9 mouse cellular contexts compared by ENCODE assay signal in the genomic region with DNA sequence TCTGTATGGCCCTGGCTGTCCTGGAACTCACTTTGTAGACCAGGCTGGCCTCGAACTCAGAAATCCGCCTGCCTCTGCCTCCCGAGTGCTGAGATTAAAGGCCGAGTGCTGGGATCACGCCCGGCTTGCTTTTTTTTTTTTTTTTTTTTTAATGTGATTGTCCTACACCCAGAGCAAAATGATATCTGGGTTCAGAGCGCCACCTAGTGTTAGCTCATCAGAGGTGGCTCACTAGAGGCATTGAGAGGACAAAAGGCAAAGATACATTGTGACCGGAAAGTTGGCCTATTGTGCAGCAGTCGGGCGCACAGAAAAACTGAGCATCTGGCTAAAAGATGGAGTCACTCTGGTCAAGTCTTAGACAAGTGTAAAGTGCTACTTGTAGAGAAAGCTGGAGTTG. TPM values are rescaled to one million over a fixed set of nuclear protein-coding genes. Genes with fewer than 3 reads are reported as not detected.
DNase-seq lines count a peak whose midpoint lies in the region; ATAC-seq lines count a peak whose summit lies in the region.
"Had no signal": no experiment of that assay in that cellular context is flagged by ENCODE, and none has a peak within 500 bp of the region (broad histone marks: within the 10 kb centered on the region; RNA-seq: fewer than 3 reads in every experiment).

No protein-coding gene starts in this region.

- H3K4me3 ChIP-seq in forebrain, embryonic 16.5 days (replicated peaks; ENCODE audit: low read length), result no peak overlapping the region
- no peak overlapping the region for H3K4me3 ChIP-seq in hindbrain, embryonic 12.5 days
- H3K4me3 ChIP-seq: heart, embryonic 15.5 days had no signal

- H3K4me2 ChIP-seq in forebrain, embryonic 16.5 days (ENCODE audit: low read length), result no peak overlapping the region
- no peak overlapping the region for H3K4me2 ChIP-seq in hindbrain, embryonic 12.5 days (replicated peaks)
- H3K4me2 ChIP-seq: heart, embryonic 15.5 days had no signal

- peaks cover 7% of the 10 kb centered on the region for H3K4me1 ChIP-seq in forebrain, embryonic 16.5 days (replicated peaks; ENCODE audit: control insufficient read depth, insufficient read depth, low read length)
- peaks cover 32% of the 10 kb centered on the region for H3K4me1 ChIP-seq in hindbrain, embryonic 12.5 days

- H3K36me3 ChIP-seq in forebrain, embryonic 16.5 days (ENCODE audit: control insufficient read depth, insufficient read depth), result 0 out of 2 replicates have a peak, but pooled peaks cover 2% of the 10 kb centered on the region
- peaks cover 20% of the 10 kb centered on the region for H3K36me3 ChIP-seq in hindbrain, embryonic 12.5 days
- H3K36me3 ChIP-seq: heart, embryonic 15.5 days had no signal

- peak; percentile 87 for DNase-seq in MN1 (ENCODE audit: low spot score)
- DNase-seq in layer of hippocampus, postnatal 14 days (ENCODE audit: low spot score in 2 of 2), result peak; percentile 78 to 90
- DNase-seq in lung, postnatal 14 days, result peak; percentile 93
- peak; percentile 88 to 93 for DNase-seq in right cerebral cortex, adult 2 months (ENCODE audit: low spot score in 2 of 2)
- peak; percentile 47 for DNase-seq in urinary bladder, adult 2 months (ENCODE audit: low spot score)

- H3K9me3 ChIP-seq in forebrain, embryonic 16.5 days (ENCODE audit: control insufficient read depth, low read length), result no peaks in the 10 kb centered on the region
- no peaks in the 10 kb centered on the region for H3K9me3 ChIP-seq in hindbrain, embryonic 12.5 days (replicated peaks)
- H3K9me3 ChIP-seq: heart, embryonic 15.5 days had no signal

- ATAC-seq in cerebellum, adult (ENCODE audit: insufficient number of reproducible peaks, low FRiP score, low TSS enrichment), result peak; percentile 68
- ATAC-seq in forebrain, embryonic 16.5 days, result peak; percentile 61
- peak; percentile 38; the same call in 1 of the 2 replicates for ATAC-seq in hindbrain, embryonic 12.5 days (ENCODE audit: low FRiP score)

- no peaks in the 10 kb centered on the region for H3K27me3 ChIP-seq in forebrain, embryonic 16.5 days (replicated peaks; ENCODE audit: control insufficient read depth, insufficient read depth, low read length)
- H3K27me3 ChIP-seq in hindbrain, embryonic 12.5 days, result 0 out of 2 replicates have a peak, but pooled peaks cover 3% of the 10 kb centered on the region
- H3K27me3 ChIP-seq: heart, embryonic 15.5 days had no signal

- WGBS in forebrain, embryonic 16.5 days, result 16% methylated on average over 10 of the region's 10 CpGs
- 23% methylated on average over 10 of the region's 10 CpGs for WGBS in hindbrain, embryonic 12.5 days

- H3K27ac ChIP-seq in forebrain, embryonic 16.5 days (ENCODE audit: low read length), result no peak overlapping the region
- no peak overlapping the region for H3K27ac ChIP-seq in hindbrain, embryonic 12.5 days
- H3K27ac ChIP-seq: heart, embryonic 15.5 days had no signal

- H3K9ac ChIP-seq in forebrain, embryonic 16.5 days (replicated peaks; ENCODE audit: low read depth, low read length), result no peak overlapping the region
- H3K9ac ChIP-seq in hindbrain, embryonic 12.5 days, result no peak overlapping the region
- H3K9ac ChIP-seq: heart, embryonic 15.5 days had no signal

RNA-seq across cellular contexts. Expression of a gene that starts 6.6 kb away (rescaled TPM):
- 1,679 and 1,753 TPM in 2 replicates for polyA plus RNA-seq in forebrain, embryonic 16.5 days (2015; fragmentation: Nextera tagmentation; extraction: Ambion mirVana)
- 1,134 and 1,420 TPM in 2 replicates for polyA plus RNA-seq in hindbrain, embryonic 12.5 days (2016; fragmentation: Nextera tagmentation; extraction: Ambion mirVana)
- total RNA-seq in layer of hippocampus, postnatal 14 days (2021), result 100 to 1,000 TPM; 563 to 640 TPM
- polyA plus RNA-seq in urinary bladder, adult 2 months (2012; rRNA removed), result 542 and 602 TPM in 2 replicates

RNA-seq across cellular contexts. Expression of a gene that starts 16.2 kb away (rescaled TPM):
- 4.0 and 4.2 TPM in 2 replicates for polyA plus RNA-seq in forebrain, embryonic 16.5 days (2015; fragmentation: Nextera tagmentation; extraction: Ambion mirVana)
- polyA plus RNA-seq in hindbrain, embryonic 12.5 days (2016; fragmentation: Nextera tagmentation; extraction: Ambion mirVana), result 7.9 and 8.4 TPM in 2 replicates
- 1 to 10 TPM; 3.5 to 4.0 TPM for total RNA-seq in layer of hippocampus, postnatal 14 days (2021)
- 107 and 144 TPM in 2 replicates for polyA plus RNA-seq in urinary bladder, adult 2 months (2012; rRNA removed)

RNA-seq across cellular contexts. Expression of a gene that starts 31.1 kb away (rescaled TPM):
- not detected in 2 replicates for polyA plus RNA-seq in forebrain, embryonic 16.5 days (2015; fragmentation: Nextera tagmentation; extraction: Ambion mirVana)
- polyA plus RNA-seq in hindbrain, embryonic 12.5 days (2016; fragmentation: Nextera tagmentation; extraction: Ambion mirVana), result not detected in 2 replicates
- not detected for total RNA-seq in layer of hippocampus, postnatal 14 days (2021)
- polyA plus RNA-seq in urinary bladder, adult 2 months (2012; rRNA removed), result 0.11 TPM in 1 of 2 replicates, not detected in the other
- polyA plus RNA-seq: heart, embryonic 15.5 days had no signal

RNA-seq across cellular contexts. Expression of a gene that starts 39.8 kb away (rescaled TPM):
- polyA plus RNA-seq in forebrain, embryonic 16.5 days (2015; fragmentation: Nextera tagmentation; extraction: Ambion mirVana), result 2.0 and 3.3 TPM in 2 replicates
- 2.7 and 2.9 TPM in 2 replicates for polyA plus RNA-seq in hindbrain, embryonic 12.5 days (2016; fragmentation: Nextera tagmentation; extraction: Ambion mirVana)
- 1 to 10 TPM; 2.0 to 2.1 TPM for total RNA-seq in layer of hippocampus, postnatal 14 days (2021)
- polyA plus RNA-seq in urinary bladder, adult 2 months (2012; rRNA removed), result 1.0 and 1.2 TPM in 2 replicates

RNA-seq across cellular contexts. Expression of a gene that starts 55.1 kb away (rescaled TPM):
- 10.5 and 15.2 TPM in 2 replicates for polyA plus RNA-seq in forebrain, embryonic 16.5 days (2015; fragmentation: Nextera tagmentation; extraction: Ambion mirVana)
- 6.7 and 8.7 TPM in 2 replicates for polyA plus RNA-seq in hindbrain, embryonic 12.5 days (2016; fragmentation: Nextera tagmentation; extraction: Ambion mirVana)
- total RNA-seq in layer of hippocampus, postnatal 14 days (2021), result 1 to 10 TPM; 4.6 to 4.7 TPM
- 160 and 208 TPM in 2 replicates for polyA plus RNA-seq in urinary bladder, adult 2 months (2012; rRNA removed)

Comparison
In these comparisons a context has a peak if more than half of its experiments do, and no peak if none do; other contexts are left out.
1. RNA of a gene that starts 16.2 kb away (polyA plus RNA-seq): 107 to 144 TPM in urinary bladder, adult 2 months; 7.9 to 8.4 TPM in hindbrain, embryonic 12.5 days and 4.0 to 4.2 TPM in forebrain, embryonic 16.5 days; every median in the first group is over 10 times any median in the second.
2. Peak in every context shown above with its lines, with median percentiles within 50 percentile points of each other: DNase-seq and ATAC-seq.